Comparison of ENCODE assay signal across 35 mouse cellular contexts in the genomic region with DNA sequence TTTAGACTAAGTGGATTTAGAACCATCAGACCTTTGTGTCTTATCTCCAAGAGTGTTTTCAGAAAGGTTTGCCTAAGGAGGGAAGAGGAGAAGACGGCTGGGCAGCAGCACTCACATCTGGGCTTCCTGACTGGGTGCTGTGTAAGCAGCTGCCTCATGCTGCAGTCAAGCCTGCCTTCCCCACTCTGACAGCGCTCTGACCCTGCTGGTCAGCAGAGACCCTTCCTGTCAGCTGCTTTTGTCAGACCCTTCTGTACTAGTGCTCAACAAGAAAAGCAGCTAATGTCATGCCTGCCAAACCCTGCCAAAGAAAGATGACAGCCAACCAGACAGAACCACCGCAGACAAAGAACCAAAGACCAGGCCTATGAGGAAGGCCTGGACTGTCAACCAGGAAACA. TPM values are rescaled to one million over a fixed set of nuclear protein-coding genes. Genes with fewer than 3 reads are reported as not detected.
DNase-seq lines count a peak whose midpoint lies in the region; ATAC-seq and TF ChIP-seq lines count a peak whose summit lies in the region.
"Had no signal": no experiment of that assay in that cellular context is flagged by ENCODE, and none has a peak within 500 bp of the region (broad histone marks: within the 10 kb centered on the region; RNA-seq: fewer than 3 reads in every experiment).

No protein-coding gene starts in this region.

- no peaks in the 10 kb centered on the region for H3K9me3 ChIP-seq in hindbrain, embryonic 13.5 days
- no peaks in the 10 kb centered on the region for H3K9me3 ChIP-seq in hindbrain, embryonic 12.5 days (replicated peaks)
- H3K9me3 ChIP-seq in hindbrain, postnatal 0 days (ENCODE audit: low read length), result no peaks in the 10 kb centered on the region
- H3K9me3 ChIP-seq: embryonic facial prominence, embryonic 13.5 days; forebrain, embryonic 10.5 days; forebrain, embryonic 15.5 days; limb, embryonic 12.5 days; liver, embryonic 15.5 days had no signal

- peak; percentile 55 for DNase-seq in brain, adult 2 months (ENCODE audit: low read depth, low spot score)
- no peak for DNase-seq in hindbrain, postnatal 0 days (ENCODE audit: low spot score)
- no peak for DNase-seq in thymus, postnatal 0 days (ENCODE audit: low spot score)
- DNase-seq: adrenal gland, adult 2 months; cerebellum, adult 18-20 months; gastrocnemius, postnatal 25 days; heart, adult 18-20 months; heart, postnatal 4 days; kidney, adult 11 months; kidney, postnatal 14 days; layer of hippocampus, postnatal 36 days; lung, postnatal 14 days had no signal

- H3K4me2 ChIP-seq in hindbrain, embryonic 13.5 days, result no peak overlapping the region
- H3K4me2 ChIP-seq in hindbrain, embryonic 12.5 days (replicated peaks), result no peak overlapping the region
- H3K4me2 ChIP-seq in hindbrain, postnatal 0 days (ENCODE audit: low read depth, low read length), result no peak overlapping the region
- H3K4me2 ChIP-seq: embryonic facial prominence, embryonic 13.5 days; forebrain, embryonic 15.5 days; heart, embryonic 11.5 days; limb, embryonic 12.5 days; liver, embryonic 15.5 days; lung, embryonic 14.5 days; midbrain, embryonic 11.5 days had no signal

- peak overlapping the region; percentile 26; the same call in 1 of the 2 replicates for H3K9ac ChIP-seq in hindbrain, embryonic 13.5 days
- H3K9ac ChIP-seq in hindbrain, embryonic 12.5 days, result no peak overlapping the region
- H3K9ac ChIP-seq in hindbrain, postnatal 0 days (replicated peaks; ENCODE audit: low read length), result no peak overlapping the region
- H3K9ac ChIP-seq: embryonic facial prominence, embryonic 13.5 days; forebrain, embryonic 15.5 days; limb, embryonic 12.5 days; liver, embryonic 15.5 days; lung, embryonic 14.5 days had no signal

- TF ChIP-seq CTCF in bone marrow macrophage, adult 2 months (IDR thresholded peaks at IDR 0.05; ENCODE audit: low read depth, low read length), result no peak
- no peak for TF ChIP-seq CTCF in hindbrain, postnatal 0 days (IDR thresholded peaks at IDR 0.05; ENCODE audit: low read depth)

- H3K27ac ChIP-seq in hindbrain, embryonic 13.5 days, result no peak overlapping the region
- no peak overlapping the region for H3K27ac ChIP-seq in hindbrain, embryonic 12.5 days
- H3K27ac ChIP-seq in bone marrow macrophage, adult 2 months (ENCODE audit: insufficient read depth, low read depth, low read length), result peak overlapping the region; percentile 15; the same call in 1 of the 2 replicates
- H3K27ac ChIP-seq in hindbrain, postnatal 0 days, result no peak overlapping the region
- H3K27ac ChIP-seq: embryonic facial prominence, embryonic 13.5 days; forebrain, embryonic 10.5 days; forebrain, embryonic 15.5 days; limb, embryonic 12.5 days; liver, embryonic 15.5 days had no signal

- H3K4me3 ChIP-seq in hindbrain, embryonic 13.5 days, result no peak overlapping the region
- no peak overlapping the region for H3K4me3 ChIP-seq in hindbrain, embryonic 12.5 days
- H3K4me3 ChIP-seq in bone marrow macrophage, adult 2 months (ENCODE audit: insufficient read depth, low read length), result no peak overlapping the region
- H3K4me3 ChIP-seq in hindbrain, postnatal 0 days (ENCODE audit: low read length), result no peak overlapping the region
- H3K4me3 ChIP-seq: embryonic facial prominence, embryonic 13.5 days; forebrain, embryonic 10.5 days; forebrain, embryonic 15.5 days; limb, embryonic 12.5 days; liver, embryonic 15.5 days had no signal

- peaks cover 85% of the 10 kb centered on the region for H3K36me3 ChIP-seq in hindbrain, embryonic 13.5 days
- H3K36me3 ChIP-seq in hindbrain, embryonic 12.5 days, result peaks cover 81% of the 10 kb centered on the region
- H3K36me3 ChIP-seq in hindbrain, postnatal 0 days (ENCODE audit: insufficient read depth, low read length), result peaks cover 33% of the 10 kb centered on the region

- no peaks in the 10 kb centered on the region for H3K27me3 ChIP-seq in hindbrain, embryonic 13.5 days
- no peaks in the 10 kb centered on the region for H3K27me3 ChIP-seq in hindbrain, embryonic 12.5 days
- H3K27me3 ChIP-seq in hindbrain, postnatal 0 days (ENCODE audit: insufficient read depth, low read length), result no peaks in the 10 kb centered on the region
- H3K27me3 ChIP-seq: CH12.LX; embryonic facial prominence, embryonic 13.5 days; forebrain, embryonic 15.5 days; limb, embryonic 12.5 days; liver, embryonic 15.5 days had no signal

- ATAC-seq in hindbrain, embryonic 13.5 days (ENCODE audit: low FRiP score), result no peak
- ATAC-seq in hindbrain, embryonic 12.5 days (ENCODE audit: low FRiP score), result no peak
- 0 out of 2 replicates have a peak, but pooled peaks have one; percentile 47 for ATAC-seq in hindbrain, postnatal 0 days
- ATAC-seq: activated CD4-positive, CD25-positive, alpha-beta regulatory T cell, adult 4 months; forebrain, embryonic 15.5 days; inflammation-experienced regulatory T-cells, adult 6 months had no signal

- H3K4me1 ChIP-seq in hindbrain, embryonic 13.5 days (replicated peaks), result no peaks in the 10 kb centered on the region; the same call in 1 of the 2 replicates
- no peaks in the 10 kb centered on the region for H3K4me1 ChIP-seq in hindbrain, embryonic 12.5 days
- H3K4me1 ChIP-seq in bone marrow macrophage, adult 2 months (ENCODE audit: control insufficient read depth, insufficient read depth, low read length), result peaks cover 9% of the 10 kb centered on the region
- no peaks in the 10 kb centered on the region for H3K4me1 ChIP-seq in hindbrain, postnatal 0 days (ENCODE audit: insufficient read depth, low read length)
- H3K4me1 ChIP-seq: embryonic facial prominence, embryonic 13.5 days; forebrain, embryonic 10.5 days; forebrain, embryonic 15.5 days; limb, embryonic 12.5 days; liver, embryonic 15.5 days had no signal

- WGBS in hindbrain, embryonic 13.5 days, result 46% methylated on average over 3 of the region's 3 CpGs
- WGBS in hindbrain, embryonic 12.5 days, result 53% methylated on average over 3 of the region's 3 CpGs
- WGBS in hindbrain, postnatal 0 days, result 43% methylated on average over 3 of the region's 3 CpGs

- TF ChIP-seq POLR2A in bone marrow macrophage, adult 2 months (IDR thresholded peaks at IDR 0.05; ENCODE audit: borderline replicate concordance, low read depth, low read length), result no peak

RNA-seq across cellular contexts. Expression of gene Prpsap2, which starts 18.1 kb away (rescaled TPM):
- 54.3 and 55.8 TPM in 2 replicates for polyA plus RNA-seq in hindbrain, embryonic 13.5 days (2015; fragmentation: Nextera tagmentation; extraction: Ambion mirVana)
- polyA plus RNA-seq in hindbrain, embryonic 12.5 days (2016; fragmentation: Nextera tagmentation; extraction: Ambion mirVana), result 45.5 and 48.7 TPM in 2 replicates
- 34.5 and 36.2 TPM in 2 replicates for polyA plus RNA-seq in bone marrow macrophage, adult 2 months (2012; ENCODE audit: insufficient read depth, insufficient read length, missing spikeins)
- 42.7 and 46.2 TPM in 2 replicates for total RNA-seq in hindbrain, postnatal 0 days (2014; rRNA removed)
- polyA plus RNA-seq in hindbrain, postnatal 0 days (2015; fragmentation: Nextera tagmentation; extraction: Ambion mirVana), result 40.7 and 45.6 TPM in 2 replicates
- polyA plus RNA-seq in thymus, postnatal 0 days (2015; fragmentation: Nextera tagmentation; extraction: Ambion mirVana), result 30.0 and 32.0 TPM in 2 replicates

RNA-seq across cellular contexts. Expression of gene Slc5a10, which starts 23.1 kb away (rescaled TPM):
- polyA plus RNA-seq in hindbrain, embryonic 13.5 days (2015; fragmentation: Nextera tagmentation; extraction: Ambion mirVana), result not detected in 2 replicates
- 0.16 TPM in 1 of 2 replicates, not detected in the other for polyA plus RNA-seq in hindbrain, embryonic 12.5 days (2016; fragmentation: Nextera tagmentation; extraction: Ambion mirVana)
- polyA plus RNA-seq in bone marrow macrophage, adult 2 months (2012; ENCODE audit: insufficient read depth, insufficient read length, missing spikeins), result not detected in 2 replicates
- total RNA-seq in hindbrain, postnatal 0 days (2014; rRNA removed), result 0.21 TPM in 1 of 2 replicates, not detected in the other
- 0.19 and 0.20 TPM in 2 replicates for polyA plus RNA-seq in hindbrain, postnatal 0 days (2015; fragmentation: Nextera tagmentation; extraction: Ambion mirVana)
- 0.10 and 0.32 TPM in 2 replicates for polyA plus RNA-seq in thymus, postnatal 0 days (2015; fragmentation: Nextera tagmentation; extraction: Ambion mirVana)
- total RNA-seq: gastrocnemius, adult 18-20 months; gastrocnemius, postnatal 25 days; heart, adult 18-20 months; heart, postnatal 4 days; left cerebral cortex, postnatal 10 days; liver, adult 2 months; megakaryocyte progenitor cell, adult 5-6 weeks; monocyte, adult 5-6 weeks had no signal
- polyA plus RNA-seq: activated CD4-positive, CD25-positive, alpha-beta regulatory T cell, adult 4 months; C2C12; embryonic facial prominence, embryonic 13.5 days; forebrain, embryonic 15.5 days; heart, embryonic 11.5 days; heart, postnatal 0 days; liver, adult 2 months; liver, embryonic 15.5 days; lung, embryonic 14.5 days; midbrain, embryonic 11.5 days; neural tube, embryonic 14.5 days; stomach, embryonic 14.5 days had no signal

RNA-seq across cellular contexts. Expression of gene Fam83g, which starts 59.9 kb away (rescaled TPM):
- 0.13 and 0.19 TPM in 2 replicates for polyA plus RNA-seq in hindbrain, embryonic 13.5 days (2015; fragmentation: Nextera tagmentation; extraction: Ambion mirVana)
- 0.41 and 0.50 TPM in 2 replicates for polyA plus RNA-seq in hindbrain, embryonic 12.5 days (2016; fragmentation: Nextera tagmentation; extraction: Ambion mirVana)
- not detected in 2 replicates for polyA plus RNA-seq in bone marrow macrophage, adult 2 months (2012; ENCODE audit: insufficient read depth, insufficient read length, missing spikeins)
- 0.11 and 0.21 TPM in 2 replicates for total RNA-seq in hindbrain, postnatal 0 days (2014; rRNA removed)
- polyA plus RNA-seq in hindbrain, postnatal 0 days (2015; fragmentation: Nextera tagmentation; extraction: Ambion mirVana), result 0.10 TPM in 2 replicates
- 5.5 and 5.6 TPM in 2 replicates for polyA plus RNA-seq in thymus, postnatal 0 days (2015; fragmentation: Nextera tagmentation; extraction: Ambion mirVana)
- total RNA-seq: layer of hippocampus, postnatal 36 days; megakaryocyte progenitor cell, adult 5-6 weeks; monocyte, adult 5-6 weeks had no signal
- polyA plus RNA-seq: C2C12 had no signal
